Comparison of ENCODE assay signal across 22 mouse cellular contexts in the genomic region with DNA sequence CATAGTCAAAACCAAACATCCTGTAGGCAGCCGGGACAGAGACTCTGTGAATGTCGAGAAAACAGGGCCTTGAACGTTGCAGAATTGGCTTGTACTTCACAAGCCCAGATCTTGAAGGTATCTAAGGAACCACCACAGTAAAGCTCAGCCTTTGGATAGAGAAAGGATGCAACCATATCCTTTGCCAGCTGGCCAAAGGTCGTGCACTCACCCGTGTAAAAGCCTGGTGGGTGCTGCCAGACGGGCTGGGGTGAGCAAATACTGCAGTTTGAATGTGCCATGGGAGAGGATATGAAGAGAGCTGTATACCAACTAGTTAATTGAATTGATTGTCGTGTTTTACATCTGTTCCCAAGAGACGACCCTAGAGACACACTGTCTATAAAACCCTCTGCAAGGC. TPM values are rescaled to one million over a fixed set of nuclear protein-coding genes. Genes with fewer than 3 reads are reported as not detected.
DNase-seq lines count a peak whose midpoint lies in the region; ATAC-seq lines count a peak whose summit lies in the region.
"Had no signal": no experiment of that assay in that cellular context is flagged by ENCODE, and none has a peak within 500 bp of the region (broad histone marks: within the 10 kb centered on the region; RNA-seq: fewer than 3 reads in every experiment).

No protein-coding gene starts in this region.

- no peak overlapping the region for H3K4me2 ChIP-seq in embryonic facial prominence, embryonic 14.5 days (ENCODE audit: low read depth, low read length)
- H3K4me2 ChIP-seq in kidney, embryonic 15.5 days: no peak overlapping the region
- H3K4me2 ChIP-seq: embryonic facial prominence, embryonic 15.5 days; forebrain, embryonic 15.5 days; heart, embryonic 15.5 days; intestine, embryonic 15.5 days; midbrain, embryonic 11.5 days had no signal

- no peak for DNase-seq in embryonic facial prominence, embryonic 14.5 days (ENCODE audit: low spot score)
- no peak for DNase-seq in embryonic facial prominence, embryonic 10.5 days (ENCODE audit: low spot score)
- DNase-seq in kidney, adult 18-20 months: peak; percentile 33
- DNase-seq in kidney, postnatal 36 days: peak; percentile 32 to 67
- no peak for DNase-seq in frontal cortex, postnatal 36 days (ENCODE audit: low spot score in 2 of 2)
- DNase-seq in gastrocnemius, postnatal 10 days: no peak
- DNase-seq: adrenal gland, adult 8-10 months; cerebellum, adult 8-10 months; gastrocnemius, postnatal 25 days; heart, postnatal 4 days; liver; liver, postnatal 0 days; lung, postnatal 10 days had no signal

- ATAC-seq in embryonic facial prominence, embryonic 14.5 days (ENCODE audit: low read depth): 0 out of 2 replicates have a peak, but pooled peaks have one; percentile 33
- peak; percentile 77 for ATAC-seq in kidney, embryonic 15.5 days (replicated peaks; ENCODE audit: low FRiP score)
- ATAC-seq: forebrain, embryonic 15.5 days; hindbrain, embryonic 16.5 days; intestine, embryonic 15.5 days; liver, postnatal 0 days had no signal

- no peaks in the 10 kb centered on the region for H3K4me1 ChIP-seq in embryonic facial prominence, embryonic 14.5 days (ENCODE audit: control insufficient read depth, insufficient read depth, low read length)
- peaks cover 12% of the 10 kb centered on the region for H3K4me1 ChIP-seq in embryonic facial prominence, embryonic 10.5 days
- H3K4me1 ChIP-seq in kidney, embryonic 15.5 days: peaks cover 13% of the 10 kb centered on the region
- H3K4me1 ChIP-seq: embryonic facial prominence, embryonic 15.5 days; forebrain, embryonic 15.5 days; heart, embryonic 15.5 days; intestine, embryonic 15.5 days had no signal

- H3K36me3 ChIP-seq in embryonic facial prominence, embryonic 14.5 days (ENCODE audit: control insufficient read depth, insufficient read depth, low read length): no peaks in the 10 kb centered on the region
- no peaks in the 10 kb centered on the region for H3K36me3 ChIP-seq in embryonic facial prominence, embryonic 10.5 days (replicated peaks)
- H3K36me3 ChIP-seq in kidney, embryonic 15.5 days: no peaks in the 10 kb centered on the region
- H3K36me3 ChIP-seq: embryonic facial prominence, embryonic 15.5 days; forebrain, embryonic 15.5 days; heart, embryonic 15.5 days; intestine, embryonic 15.5 days; limb, embryonic 10.5 days had no signal

- H3K9ac ChIP-seq in embryonic facial prominence, embryonic 14.5 days (ENCODE audit: low read depth, low read length): no peak overlapping the region
- H3K9ac ChIP-seq in kidney, embryonic 15.5 days: no peak overlapping the region
- H3K9ac ChIP-seq: embryonic facial prominence, embryonic 15.5 days; forebrain, embryonic 15.5 days; heart, embryonic 15.5 days; intestine, embryonic 15.5 days; liver, postnatal 0 days had no signal

- no peaks in the 10 kb centered on the region for H3K27me3 ChIP-seq in embryonic facial prominence, embryonic 14.5 days (replicated peaks; ENCODE audit: control insufficient read depth, insufficient read depth, low read length)
- no peaks in the 10 kb centered on the region for H3K27me3 ChIP-seq in embryonic facial prominence, embryonic 10.5 days (replicated peaks; ENCODE audit: low read depth, poor library complexity, severe bottlenecking)
- no peaks in the 10 kb centered on the region for H3K27me3 ChIP-seq in kidney, embryonic 15.5 days
- H3K27me3 ChIP-seq: embryonic facial prominence, embryonic 15.5 days; forebrain, embryonic 15.5 days; heart, embryonic 15.5 days; intestine, embryonic 15.5 days had no signal

- H3K9me3 ChIP-seq in embryonic facial prominence, embryonic 14.5 days (ENCODE audit: control insufficient read depth, low read length): 0 out of 2 replicates have a peak, but pooled peaks cover 3% of the 10 kb centered on the region
- 0 out of 2 replicates have a peak, but pooled peaks cover 11% of the 10 kb centered on the region for H3K9me3 ChIP-seq in embryonic facial prominence, embryonic 10.5 days
- H3K9me3 ChIP-seq in kidney, embryonic 15.5 days (replicated peaks): no peaks in the 10 kb centered on the region
- H3K9me3 ChIP-seq: embryonic facial prominence, embryonic 15.5 days; forebrain, embryonic 15.5 days; heart, embryonic 15.5 days; intestine, embryonic 15.5 days; limb, embryonic 10.5 days had no signal

- no peak overlapping the region for H3K27ac ChIP-seq in embryonic facial prominence, embryonic 14.5 days (replicated peaks; ENCODE audit: low read depth, low read length)
- H3K27ac ChIP-seq in embryonic facial prominence, embryonic 10.5 days (replicated peaks): no peak overlapping the region
- H3K27ac ChIP-seq in kidney, embryonic 15.5 days: peak overlapping the region; percentile 33
- H3K27ac ChIP-seq: embryonic facial prominence, embryonic 15.5 days; forebrain, embryonic 15.5 days; heart, embryonic 15.5 days; intestine, embryonic 15.5 days; layer of hippocampus, adult 2 months; limb, embryonic 10.5 days had no signal

- no peak overlapping the region for H3K4me3 ChIP-seq in embryonic facial prominence, embryonic 14.5 days (ENCODE audit: low read depth, low read length)
- no peak overlapping the region for H3K4me3 ChIP-seq in embryonic facial prominence, embryonic 10.5 days
- H3K4me3 ChIP-seq in kidney, embryonic 15.5 days (replicated peaks): no peak overlapping the region
- H3K4me3 ChIP-seq: embryonic facial prominence, embryonic 15.5 days; forebrain, embryonic 15.5 days; heart, embryonic 15.5 days; intestine, embryonic 15.5 days; layer of hippocampus, adult 2 months; limb, embryonic 10.5 days had no signal

- WGBS in embryonic facial prominence, embryonic 14.5 days: 56% methylated on average over 8 of the region's 8 CpGs
- whole genome bisulfite sequencing in embryonic facial prominence, embryonic 10.5 days: 66% methylated on average over 8 of the region's 8 CpGs
- WGBS in kidney, embryonic 15.5 days: 12% methylated on average over 8 of the region's 8 CpGs

RNA-seq across cellular contexts. Expression of a gene that starts 8.1 kb away (rescaled TPM):
- polyA plus RNA-seq in embryonic facial prominence, embryonic 14.5 days (2014; fragmentation: Nextera tagmentation; extraction: Ambion mirVana): 26.0 and 27.3 TPM in 2 replicates
- polyA plus RNA-seq in embryonic facial prominence, embryonic 10.5 days (2016; fragmentation: Nextera tagmentation; extraction: Ambion mirVana): 44.1 and 44.6 TPM in 2 replicates
- polyA plus RNA-seq in kidney, embryonic 15.5 days (2015; fragmentation: Nextera tagmentation; extraction: Ambion mirVana): 38.6 and 39.6 TPM in 2 replicates
- 10 to 100 TPM; 10.1 to 10.7 TPM for total RNA-seq in gastrocnemius, postnatal 10 days (2021)

RNA-seq across cellular contexts. Expression of a gene that starts 32.2 kb away (rescaled TPM):
- polyA plus RNA-seq in embryonic facial prominence, embryonic 14.5 days (2014; fragmentation: Nextera tagmentation; extraction: Ambion mirVana): 5.9 and 6.1 TPM in 2 replicates
- polyA plus RNA-seq in embryonic facial prominence, embryonic 10.5 days (2016; fragmentation: Nextera tagmentation; extraction: Ambion mirVana): 1.2 and 1.4 TPM in 2 replicates
- polyA plus RNA-seq in kidney, embryonic 15.5 days (2015; fragmentation: Nextera tagmentation; extraction: Ambion mirVana): 2.2 and 2.8 TPM in 2 replicates
- total RNA-seq in gastrocnemius, postnatal 10 days (2021): 1 to 10 TPM; 1.5 to 2.3 TPM
- polyA plus RNA-seq: liver, postnatal 0 days had no signal

Comparison
In these comparisons a context has a peak if more than half of its experiments do, and no peak if none do; other contexts are left out.
1. DNase-seq: peak in kidney, adult 18-20 months (single experiment) and kidney, postnatal 36 days (2 of 2); none in embryonic facial prominence, embryonic 14.5 days (single experiment), embryonic facial prominence, embryonic 10.5 days (single experiment), frontal cortex, postnatal 36 days (0 of 2) and gastrocnemius, postnatal 10 days (single experiment).